Mouse (Mus musculus) stomach, postnatal 0 days (tissue): Measurements from ENCODE around the gene Trim11.

Experiments used
- CTCF ChIP-seq: IDR thresholded peaks from 2 replicates; pipeline ENCODE4 v1.5.1; 2016; ENCODE audit warnings: antibody characterized with exemption, low read depth, mild to moderate bottlenecking, moderate library complexity
- EP300 ChIP-seq: optimal IDR thresholded peaks from 2 replicates; pipeline ENCODE3; 2016; ENCODE audit warnings: antibody characterized with exemption

DNA sequence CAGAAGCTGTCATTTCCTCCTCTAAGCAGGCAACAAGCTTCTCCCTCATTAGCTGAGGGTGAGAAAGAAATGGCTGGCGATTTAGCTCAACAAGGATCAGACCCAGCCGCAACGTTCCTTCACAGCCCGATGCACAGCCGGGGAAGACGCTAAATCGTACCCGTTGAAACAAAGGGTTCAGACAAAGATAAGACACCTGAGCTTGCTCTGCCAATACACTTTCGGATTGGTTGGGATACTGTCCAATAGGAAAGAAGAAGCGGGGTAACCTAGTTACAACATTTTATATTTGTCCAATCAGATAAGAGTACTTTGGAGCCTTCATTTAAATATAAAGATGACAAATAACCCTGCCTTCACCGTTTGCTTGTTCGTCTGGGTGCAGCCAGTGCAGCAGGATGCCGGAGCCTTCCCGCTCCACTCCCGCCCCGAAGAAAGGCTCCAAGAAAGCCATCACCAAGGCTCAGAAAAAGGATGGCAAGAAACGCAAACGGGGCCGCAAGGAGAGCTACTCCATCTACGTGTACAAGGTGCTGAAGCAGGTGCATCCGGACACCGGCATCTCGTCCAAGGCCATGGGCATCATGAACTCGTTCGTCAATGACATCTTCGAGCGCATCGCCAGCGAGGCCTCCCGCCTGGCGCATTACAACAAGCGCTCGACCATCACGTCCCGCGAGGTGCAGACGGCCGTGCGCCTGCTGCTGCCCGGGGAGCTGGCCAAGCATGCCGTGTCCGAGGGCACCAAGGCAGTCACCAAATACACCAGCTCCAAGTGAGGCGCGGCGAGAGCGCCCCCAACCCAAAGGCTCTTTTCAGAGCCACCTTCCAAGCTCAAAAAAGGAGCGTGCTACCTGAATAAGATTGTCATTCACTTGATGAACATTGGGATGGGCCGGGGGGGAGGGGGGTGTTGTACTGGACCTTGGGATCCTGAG, 29.1 kb upstream of the Trim11 start, which contains the start of gene Hist3h2ba:
- no peak for TF ChIP-seq CTCF
- TF ChIP-seq EP300: no peak
